Mouse (Mus musculus) CH12.LX (cell line): ENCODE results near the gene Egf. TPM values are rescaled to one million over a fixed set of nuclear protein-coding genes. Genes with fewer than 3 reads are reported as not detected.

Experiments
- DNase-seq: peaks from one replicate; pipeline ENCODE4 v3.0.0-alpha.2; 2013; ENCODE audit errors: extremely low read depth
- H3K27ac ChIP-seq: 2 replicates; pipeline ENCODE4 v1.5.1; 2012; ENCODE audit warnings: low read depth, mild to moderate bottlenecking, control low read depth, moderate library complexity; ENCODE audit not compliant: insufficient read depth
- H3K27me3 ChIP-seq: replicated peaks from 2 replicates; pipeline ENCODE3; 2012; ENCODE audit warnings: inconsistent platforms
- H3K36me3 ChIP-seq, 2 experiments: replicated peaks in 1 of 2; 2 replicates each; pipeline versions ENCODE3 to v1.6.1; 2012; ENCODE audit warnings: inconsistent platforms in 1 of 2, low read length in 1 of 2, mild to moderate bottlenecking in 1 of 2, mixed read lengths in 1 of 2, moderate library complexity in 1 of 2; ENCODE audit not compliant: control insufficient read depth in 1 of 2, insufficient read depth in 1 of 2
- H3K4me1 ChIP-seq, 2 experiments: 2 replicates each; pipeline ENCODE4 v1.6.1; 2012; ENCODE audit warnings: inconsistent platforms in 1 of 2, moderate library complexity in 1 of 2; ENCODE audit not compliant: insufficient read depth in 2 of 2, control insufficient read depth in 1 of 2
- H3K4me2 ChIP-seq: 2 replicates; pipeline ENCODE4 v1.6.1; 2012; ENCODE audit warnings: low read depth, mild to moderate bottlenecking, control low read depth; ENCODE audit not compliant: poor library complexity, insufficient read depth, severe bottlenecking
- H3K4me3 ChIP-seq, 3 experiments: fragments of 150-350 bp in 1 of 3; sonication (generic) in 1 of 3; replicated peaks in 1 of 3; 2 replicates each; pipeline versions ENCODE3 to v1.5.1; 2011 to 2012; ENCODE audit warnings: low read depth in 2 of 3, low read length in 2 of 3, mild to moderate bottlenecking in 2 of 3, moderate library complexity in 2 of 3, control low read depth in 1 of 3, improper control_type of control experiment in 1 of 3, inconsistent platforms in 1 of 3, mixed read lengths in 1 of 3; ENCODE audit not compliant: poor library complexity in 1 of 3
- H3K79me2 ChIP-seq: replicated peaks from 2 replicates; pipeline ENCODE4 v1.6.1; 2012; ENCODE audit warnings: mild to moderate bottlenecking, moderate library complexity; ENCODE audit not compliant: control insufficient read depth, poor library complexity, insufficient read depth, severe bottlenecking; ENCODE audit errors: extremely low read depth
- H3K9ac ChIP-seq: 2 replicates; pipeline ENCODE4 v1.6.1; 2012; ENCODE audit warnings: low read depth, mild to moderate bottlenecking, control low read depth, moderate library complexity; ENCODE audit not compliant: insufficient read depth
- H3K9me3 ChIP-seq: replicated peaks from 2 replicates; pipeline ENCODE3; 2012; ENCODE audit warnings: low read length, inconsistent platforms, mixed read lengths
- CHD1 ChIP-seq: IDR thresholded peaks from 2 replicates; pipeline ENCODE4 v1.6.1; 2012; ENCODE audit warnings: low read depth, low read length, improper control_type of control experiment, inconsistent platforms
- CHD2 ChIP-seq: IDR thresholded peaks from 2 replicates; pipeline ENCODE4 v1.6.1; 2011; ENCODE audit warnings: low read length, improper control_type of control experiment
- CTCF ChIP-seq, 2 experiments: IDR thresholded peaks in 1 of 2; conservative IDR thresholded peaks in 1 of 2; 2 replicates each; pipeline ENCODE4 v1.5.1; 2011 to 2012; ENCODE audit warnings: low read depth in 2 of 2, low read length in 2 of 2, improper control_type of control experiment in 1 of 2, inconsistent platforms in 1 of 2, mild to moderate bottlenecking in 1 of 2, moderate library complexity in 1 of 2
- E2F4 ChIP-seq: IDR thresholded peaks from 2 replicates; pipeline ENCODE4 v1.6.1; 2011; ENCODE audit warnings: low read depth, low read length, improper control_type of control experiment; ENCODE audit not compliant: insufficient replicate concordance
- JUN ChIP-seq: IDR thresholded peaks from 2 replicates; pipeline ENCODE4 v1.6.1; 2011; ENCODE audit warnings: low read depth, mild to moderate bottlenecking, low read length, improper control_type of control experiment, moderate library complexity; ENCODE audit not compliant: insufficient read depth
- KAT2A ChIP-seq: IDR thresholded peaks from 2 replicates; pipeline ENCODE4 v1.6.1; 2012; ENCODE audit warnings: low read length, improper control_type of control experiment, inconsistent platforms; ENCODE audit not compliant: insufficient replicate concordance
- MAX ChIP-seq: IDR thresholded peaks from 2 replicates; pipeline ENCODE4 v1.6.1; 2011; ENCODE audit warnings: low read length, improper control_type of control experiment
- MAZ ChIP-seq: IDR thresholded peaks from 2 replicates; pipeline ENCODE4 v1.6.1; 2012; ENCODE audit warnings: low read depth, mild to moderate bottlenecking, inconsistent platforms, low read length, improper control_type of control experiment, moderate library complexity
- MEF2A ChIP-seq: IDR thresholded peaks from 2 replicates; pipeline ENCODE4 v1.6.1; 2014; ENCODE audit warnings: low read depth, mild to moderate bottlenecking, inconsistent platforms, low read length, improper control_type of control experiment, borderline replicate concordance
- MXI1 ChIP-seq: IDR thresholded peaks from 2 replicates; pipeline ENCODE4 v1.6.1; 2011; ENCODE audit warnings: mild to moderate bottlenecking, low read depth, low read length, improper control_type of control experiment
- MYC ChIP-seq: IDR thresholded peaks from 2 replicates; pipeline ENCODE4 v1.6.1; 2011; ENCODE audit warnings: low read depth, mild to moderate bottlenecking, improper control_type of control experiment, low read length
- NELFE ChIP-seq: IDR thresholded peaks from 2 replicates; pipeline ENCODE4 v1.6.1; 2011; ENCODE audit warnings: low read depth, low read length, improper control_type of control experiment
- PAX5 ChIP-seq: IDR thresholded peaks from 2 replicates; pipeline ENCODE4 v1.6.1; 2012; ENCODE audit warnings: low read length, inconsistent platforms, mixed read lengths
- POLR2A ChIP-seq: IDR thresholded peaks from 2 replicates; pipeline ENCODE4 v1.6.1; 2011; ENCODE audit warnings: low read depth, mild to moderate bottlenecking, improper control_type of control experiment, low read length
- RAD21 ChIP-seq: IDR thresholded peaks from 2 replicates; pipeline ENCODE4 v1.6.1; 2011; ENCODE audit warnings: low read depth, mild to moderate bottlenecking, low read length, improper control_type of control experiment, moderate library complexity
- RCOR1 ChIP-seq: conservative IDR thresholded peaks from 2 replicates; pipeline ENCODE4 v1.6.1; 2012; ENCODE audit warnings: low read depth, mild to moderate bottlenecking, inconsistent platforms, low read length, improper control_type of control experiment
- SIN3A ChIP-seq: IDR thresholded peaks from 2 replicates; pipeline ENCODE4 v1.6.1; 2012; ENCODE audit warnings: low read length, improper control_type of control experiment, inconsistent platforms
- TBP ChIP-seq: conservative IDR thresholded peaks from 2 replicates; pipeline ENCODE4 v1.6.1; 2011; ENCODE audit warnings: low read depth, low read length, improper control_type of control experiment
- TCF12 ChIP-seq: IDR thresholded peaks from 2 replicates; pipeline ENCODE4 v1.6.1; 2014; ENCODE audit warnings: low read depth, mild to moderate bottlenecking, inconsistent platforms, low read length, improper control_type of control experiment
- USF2 ChIP-seq: conservative IDR thresholded peaks from 2 replicates; pipeline ENCODE4 v1.6.1; 2011; ENCODE audit warnings: low read depth, low read length, improper control_type of control experiment
- ZC3H11A ChIP-seq: IDR thresholded peaks from 2 replicates; pipeline ENCODE4 v1.6.1; 2012; ENCODE audit warnings: low read depth, mild to moderate bottlenecking, inconsistent platforms, low read length, improper control_type of control experiment
- ZMIZ1 ChIP-seq: IDR thresholded peaks from 2 replicates; pipeline ENCODE4 v1.6.1; 2012; ENCODE audit warnings: low read depth, mild to moderate bottlenecking, inconsistent platforms, low read length, improper control_type of control experiment
- dilution Hi-C: fragments of 300-500 bp; cut with MboI; formaldehyde crosslinking; loops from 2 replicates; pipeline ENCODE4 v1.14.3; 2020; ENCODE audit warnings: low sequenced_read_pairs; ENCODE audit not compliant: extremely low pct_unique_long_range_greater_than_20kb, extremely low pct_ligation_motif_present
- in situ Hi-C: fragments of 300-500 bp; cut with MboI; formaldehyde crosslinking; loops from 3 replicates; pipeline ENCODE4 v1.14.3; 2019; ENCODE audit warnings: low sequenced_read_pairs, low pct_ligation_motif_present, low pct_unique_long_range_greater_than_20kb, mixed read lengths
- polyA plus RNA-seq: library from polyadenylated mRNA; unstranded; fragments of >175 nt; gene quantifications from 2 replicates; pipeline ENCODE4 v1.2.1, GENCODE M21; 2012; ENCODE audit warnings: low read depth; ENCODE audit not compliant: insufficient read length
- total RNA-seq, 2 experiments: library from RNA; depleted of rRNA; stranded (reverse); fragments of 300-350 nt in 1 of 2; fragments of >200 nt in 1 of 2; gene quantifications; 2 replicates each; pipeline ENCODE4 v1.2.3; 2012 to 2014

The Egf gene
- total and polyA plus RNA-seq, 3 experiments = 2.3 to 4.1 (median 3.9) TPM

- no peak for TF ChIP-seq NELFE
- TF ChIP-seq RCOR1 = no peak
- TF ChIP-seq MYC = no peak
- no peak for TF ChIP-seq ZC3H11A
- no peak for TF ChIP-seq USF2
- no peak for TF ChIP-seq MXI1
- TF ChIP-seq ZMIZ1 = no peak
- no peak for TF ChIP-seq MAZ
- TF ChIP-seq PAX5 = no peak
- TF ChIP-seq MEF2A = no peak
- TF ChIP-seq MAX = no peak
- TF ChIP-seq CTCF (conservative IDR thresholded peaks at IDR 0.05 in 1 of 2, IDR thresholded peaks at IDR 0.05 in 1 of 2; ENCODE audit: low read depth in 2 of 2, low read length in 2 of 2) = no peak
- no peak for TF ChIP-seq RAD21
- no peak for TF ChIP-seq KAT2A
- no peak for TF ChIP-seq E2F4
- no peak for TF ChIP-seq JUN
- Histone ChIP-seq H3K27me3 (no peaks in the 10 kb centered on the region), H3K36me3 (no peaks in the 10 kb centered on the region), H3K4me1 (peaks cover 6 to 16% of the 10 kb centered on the region in 2 experiments; a peak in 3 of 4 replicates), H3K9me3 (peaks cover 6% of the 10 kb centered on the region), H3K79me2 (no peaks in the 10 kb centered on the region), H3K4me3 (no peak overlapping the region), H3K9ac (no peak overlapping the region), H3K4me2 (no peak overlapping the region), H3K27ac (no peak overlapping the region)
- dilution Hi-C loops (no loop called here), in situ Hi-C loops (no loop called here)
- DNase-seq = no peak
These were observed 105.4 kb downstream of the Egf start for GRCm38 (mm10) chr3:129649586-129650292.

- in situ Hi-C loops = no loop called here
- TF ChIP-seq TCF12 = no peak
- TF ChIP-seq CHD1 = no peak
- no peak for TF ChIP-seq POLR2A
- TF ChIP-seq CHD2 = no peak
- no peak for TF ChIP-seq MAZ
- TF ChIP-seq SIN3A = no peak
- TF ChIP-seq TBP = no peak
- DNase-seq = no peak
These were observed 106.5 kb downstream of the Egf start for GRCm38 (mm10) chr3:129648598-129648997.

More at GRCm38 (mm10) chr3:129648598-129648997, 106.5 kb downstream of the Egf start:
- Histone ChIP-seq H3K27ac (no peak overlapping the region), H3K4me1 (peaks cover 6 to 16% of the 10 kb centered on the region in 2 experiments; a peak in 3 of 4 replicates), H3K9ac (no peak overlapping the region), H3K4me2 (no peak overlapping the region), H3K36me3 (no peaks in the 10 kb centered on the region), H3K79me2 (no peaks in the 10 kb centered on the region), H3K9me3 (peaks cover 2% of the 10 kb centered on the region), H3K4me3 (no peak overlapping the region), H3K27me3 (no peaks in the 10 kb centered on the region)
- dilution Hi-C loops = no loop called here
